Mouse (Mus musculus) spleen, adult 2 months (tissue): ENCODE data around the gene Olfr291. TPM values are rescaled to one million over a fixed set of nuclear protein-coding genes. Genes with fewer than 3 reads are reported as not detected.

Experiments used
- DNase-seq, 2 experiments: peaks; one replicate each; pipeline versions ENCODE4 v3.0.0 to v3.0.0-alpha.2; 2012 to 2021; ENCODE audit warnings: low spot score in 2 of 2, low read depth in 1 of 2
- H3K27ac ChIP-seq: fragments of 200-500 bp; 2 replicates; pipeline ENCODE4 v1.5.1; 2012; ENCODE audit warnings: low read length, inconsistent platforms; ENCODE audit not compliant: insufficient read depth
- H3K27me3 ChIP-seq: fragments of 200-500 bp; 2 replicates; pipeline ENCODE4 v1.6.1; 2012; ENCODE audit warnings: mild to moderate bottlenecking, moderate library complexity, low read length, inconsistent platforms; ENCODE audit not compliant: control insufficient read depth, insufficient read depth
- H3K36me3 ChIP-seq: fragments of 200-500 bp; 2 replicates; pipeline ENCODE4 v1.6.1; 2012; ENCODE audit warnings: mild to moderate bottlenecking, low read length, inconsistent platforms; ENCODE audit not compliant: control insufficient read depth, insufficient read depth
- H3K4me1 ChIP-seq: fragments of 200-500 bp; 2 replicates; pipeline ENCODE4 v1.6.1; 2011; ENCODE audit warnings: inconsistent platforms; ENCODE audit not compliant: control insufficient read depth, insufficient read depth, insufficient read length
- H3K4me3 ChIP-seq: fragments of 200-500 bp; 2 replicates; pipeline ENCODE4 v1.5.1; 2011; ENCODE audit warnings: mild to moderate bottlenecking, inconsistent platforms; ENCODE audit not compliant: insufficient read depth, insufficient read length; ENCODE audit errors: extremely low read depth
- CTCF ChIP-seq: fragments of 200-500 bp; IDR thresholded peaks from 2 replicates; pipeline ENCODE4 v1.5.1; 2011; ENCODE audit warnings: mild to moderate bottlenecking, inconsistent platforms; ENCODE audit not compliant: insufficient read depth, insufficient read length, insufficient replicate concordance; ENCODE audit errors: extremely low read depth
- POLR2A ChIP-seq: fragments of 200-500 bp; IDR thresholded peaks from 2 replicates; pipeline ENCODE4 v1.6.1; 2011; ENCODE audit warnings: low read depth, low read length, inconsistent platforms
- WGBS: fragments of 180-500 bp; shearing (Covaris S2); methylation state at CpG from one replicate; pipeline ENCODE4 v1.1.7; 2018; 5-methylcytosine and 5-hydroxymethylcytosine counted together
- polyA plus RNA-seq: library from polyadenylated mRNA; depleted of rRNA; stranded (reverse); fragments of >200 nt; gene quantifications from 2 replicates; pipeline ENCODE4 v1.2.3, GENCODE M21; 2012; rRNA removed

Gene Olfr291
- polyA plus RNA-seq, result not detected in 2 replicates

DNA sequence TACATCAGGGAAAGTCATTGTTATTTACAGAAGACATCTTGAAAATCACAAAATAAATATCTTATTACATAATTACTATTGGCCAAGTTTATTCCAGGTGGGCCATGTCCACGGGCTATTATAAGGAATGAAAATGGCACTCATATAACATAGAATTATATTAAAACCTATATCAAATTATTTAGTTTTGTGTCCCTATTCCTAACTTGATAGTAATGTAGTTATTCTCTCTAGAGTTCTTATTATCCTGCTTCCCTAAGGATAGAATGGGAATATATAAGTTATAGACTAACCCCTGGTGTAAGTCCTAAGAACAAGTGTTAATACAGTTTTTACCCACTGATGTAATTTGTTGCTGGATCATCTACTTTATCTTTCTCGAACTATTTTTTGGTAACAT is at the start of gene Olfr291:
Gene Olfr291, plus strand, starts transcription at position 301 of the 400 bp plus-strand sequence.
- no peak for TF ChIP-seq POLR2A
- no peak for TF ChIP-seq CTCF
- Histone ChIP-seq H3K4me1 (no peaks in the 10 kb centered on the region), H3K27me3 (no peaks in the 10 kb centered on the region), H3K36me3 (no peaks in the 10 kb centered on the region), H3K4me3 (no peak within 1 kb of the TSS), H3K27ac (no peak within 1 kb of the TSS)
- 77% methylated on average over 2 of the region's 2 CpGs for WGBS
- DNase-seq, result no peak

DNA sequence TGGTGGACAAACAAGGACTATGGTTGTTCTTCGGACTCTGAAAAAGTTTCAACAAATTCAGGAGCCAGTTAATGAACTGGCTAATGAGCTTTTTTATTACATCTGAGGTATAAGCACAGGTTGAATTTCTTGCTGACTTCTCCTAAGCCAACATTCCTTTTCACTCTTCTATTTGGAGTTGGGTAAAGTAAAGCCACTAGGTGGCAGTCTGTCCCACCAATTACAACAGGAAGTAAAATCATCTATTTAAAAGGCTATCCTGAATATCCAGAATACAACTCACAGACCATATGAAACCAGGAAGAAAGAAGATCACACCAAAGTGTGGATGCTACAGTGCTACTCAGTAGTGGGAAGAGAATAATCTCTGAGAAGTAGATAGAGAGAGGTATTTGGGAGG is 48.1 kb upstream of the Olfr291 start:
- DNase-seq, result no peak
- Histone ChIP-seq H3K27ac (no peak overlapping the region), H3K4me1 (no peaks in the 10 kb centered on the region), H3K4me3 (no peak overlapping the region), H3K27me3 (no peaks in the 10 kb centered on the region), H3K36me3 (no peaks in the 10 kb centered on the region)
- TF ChIP-seq CTCF (no peak), POLR2A (no peak)
- WGBS, result 57% methylated on average over 1 of the region's 1 CpGs

DNA sequence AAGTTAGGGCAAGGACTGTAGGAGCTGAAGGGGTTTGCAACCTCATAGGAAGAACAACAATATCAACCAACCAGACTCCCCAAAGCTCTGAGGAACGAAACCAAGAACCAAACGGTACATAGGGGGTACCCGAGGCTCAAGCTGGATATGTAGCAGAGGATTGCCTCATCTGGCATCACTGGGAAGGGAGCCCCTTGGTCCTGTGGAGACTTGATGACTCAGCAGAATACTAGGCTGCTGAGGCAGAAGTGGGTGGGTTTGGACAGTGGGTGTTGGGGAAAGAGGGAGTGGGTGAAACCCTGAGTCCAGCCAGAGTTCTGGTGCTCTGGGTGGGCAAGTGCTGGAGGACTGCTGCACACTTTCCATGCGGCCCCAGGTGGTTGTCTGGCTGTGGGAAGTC is 47.2 kb upstream of the Olfr291 start:
- TF ChIP-seq POLR2A, result no peak
- no peak for TF ChIP-seq CTCF
- H3K36me3 ChIP-seq, result no peaks in the 10 kb centered on the region
- DNase-seq, result no peak
- H3K27me3 ChIP-seq, result no peaks in the 10 kb centered on the region
- no peak overlapping the region for H3K27ac ChIP-seq
- no peaks in the 10 kb centered on the region for H3K4me1 ChIP-seq
- 71% methylated on average over 4 of the region's 4 CpGs for WGBS
- no peak overlapping the region for H3K4me3 ChIP-seq

DNA sequence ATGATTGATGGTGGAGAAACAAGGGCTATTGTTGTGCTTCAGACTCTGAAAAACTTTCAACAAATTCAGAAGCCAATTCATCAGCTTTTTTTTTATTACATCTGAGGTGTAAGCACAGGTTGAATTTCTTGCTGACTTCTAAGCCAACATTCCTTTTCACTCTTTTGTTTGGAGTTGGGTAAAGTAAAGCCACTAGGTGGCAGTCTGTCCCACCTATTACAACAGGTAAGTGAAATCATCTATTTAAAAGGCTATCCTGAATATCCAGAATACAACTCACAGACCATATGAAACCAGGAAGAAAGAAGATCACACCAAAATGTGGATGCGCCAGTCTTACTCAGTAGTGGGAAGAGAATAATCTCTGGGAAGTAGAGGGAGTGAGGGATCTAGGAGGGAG is 31.2 kb downstream of the Olfr291 start:
- TF ChIP-seq CTCF, result no peak
- no peak for TF ChIP-seq POLR2A

More for the DNA sequence above, 31.2 kb downstream of the Olfr291 start:
- Histone ChIP-seq H3K4me1 (no peaks in the 10 kb centered on the region), H3K27ac (no peak overlapping the region), H3K27me3 (no peaks in the 10 kb centered on the region), H3K4me3 (no peak overlapping the region), H3K36me3 (no peaks in the 10 kb centered on the region)
- 49% methylated on average over 1 of the region's 1 CpGs for WGBS
- no peak for DNase-seq

Other genes starting within 250 kb of the Olfr291 start
- 7.4 and 8.4 TPM in 2 replicates for gene Fah, start 246.8 kb upstream of the Olfr291 start, polyA plus RNA-seq
- 35.8 and 47.8 TPM in 2 replicates for gene Zfand6, start 163.6 kb upstream of the Olfr291 start, polyA plus RNA-seq
- not detected in 2 replicates for gene Vmn2r65, start 110.6 kb downstream of the Olfr291 start, polyA plus RNA-seq
- gene Vmn2r66, start 158.7 kb downstream of the Olfr291 start, polyA plus RNA-seq, result not detected in 2 replicates